Mouse (Mus musculus): Measurements from ENCODE around the gene Dgkh.

DNA sequence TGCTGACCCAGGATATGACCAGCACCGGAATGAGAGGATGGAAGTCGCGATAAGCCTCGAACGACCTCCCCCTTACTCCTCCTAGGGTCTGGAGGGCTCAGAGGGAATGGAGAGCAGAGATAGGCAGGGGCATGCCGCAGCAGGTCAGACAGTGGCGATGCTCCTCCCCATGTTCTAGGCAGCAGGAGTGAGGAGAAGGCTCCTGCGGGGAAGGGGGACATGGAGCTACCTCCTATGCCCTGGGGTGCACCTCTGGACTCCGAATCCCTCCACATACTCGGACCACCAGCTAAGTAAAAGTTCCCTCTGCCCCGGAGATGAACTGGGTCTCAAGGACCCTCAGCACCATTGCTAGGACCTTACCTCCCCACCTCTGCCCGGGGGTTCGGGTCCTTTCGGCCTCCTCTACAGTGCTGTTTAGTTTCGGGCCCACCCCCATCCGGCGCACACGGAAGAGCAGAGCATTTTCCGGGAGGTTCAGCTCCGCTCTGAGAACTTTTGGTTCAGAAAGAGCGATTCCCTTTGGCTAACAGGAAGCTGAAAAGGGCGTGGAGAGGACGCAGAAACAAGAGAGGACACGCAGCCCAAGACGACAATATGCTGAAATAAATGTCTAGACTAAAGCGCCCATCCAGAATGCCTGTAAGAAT is 7.1 kb downstream of the Dgkh start:
- TF ChIP-seq CTCF (IDR thresholded peaks at IDR 0.05; ENCODE audit: extremely low read depth, insufficient read depth, insufficient read length, insufficient replicate concordance), result no peak
- TF ChIP-seq POLR2A (IDR thresholded peaks at IDR 0.05; ENCODE audit: low read depth, low read length), result no peak

Measured in spleen, adult 2 months (tissue).